Mouse (Mus musculus): Measurements from ENCODE around the gene Crat.

DNA sequence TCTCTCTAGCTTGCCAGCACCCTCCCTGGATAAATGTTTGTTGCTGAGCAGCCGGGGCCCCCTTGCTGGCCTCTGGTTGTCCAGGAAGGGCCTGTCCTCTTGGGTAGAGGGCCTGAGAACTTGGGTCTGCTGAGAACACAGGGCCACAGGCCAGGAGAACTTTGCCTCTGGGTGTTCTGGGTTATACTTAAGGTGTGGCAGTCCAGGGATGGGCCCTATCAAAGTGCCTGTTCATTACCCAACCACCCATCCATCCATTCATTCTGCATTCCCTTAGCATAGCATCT lies 22.3 kb downstream of the Crat start:
- TF ChIP-seq CTCF (IDR thresholded peaks at IDR 0.05) = no peak
- TF ChIP-seq EP300 (IDR thresholded peaks at IDR 0.05) = no peak
